Mouse (Mus musculus): ENCODE measurements around the gene Adam11. TPM values are rescaled to one million over a fixed set of nuclear protein-coding genes. Genes with fewer than 3 reads are reported as not detected.

The Adam11 gene
- polyA plus RNA-seq, 1 experiment from 2014 or later = 5.3 TPM

DNA sequence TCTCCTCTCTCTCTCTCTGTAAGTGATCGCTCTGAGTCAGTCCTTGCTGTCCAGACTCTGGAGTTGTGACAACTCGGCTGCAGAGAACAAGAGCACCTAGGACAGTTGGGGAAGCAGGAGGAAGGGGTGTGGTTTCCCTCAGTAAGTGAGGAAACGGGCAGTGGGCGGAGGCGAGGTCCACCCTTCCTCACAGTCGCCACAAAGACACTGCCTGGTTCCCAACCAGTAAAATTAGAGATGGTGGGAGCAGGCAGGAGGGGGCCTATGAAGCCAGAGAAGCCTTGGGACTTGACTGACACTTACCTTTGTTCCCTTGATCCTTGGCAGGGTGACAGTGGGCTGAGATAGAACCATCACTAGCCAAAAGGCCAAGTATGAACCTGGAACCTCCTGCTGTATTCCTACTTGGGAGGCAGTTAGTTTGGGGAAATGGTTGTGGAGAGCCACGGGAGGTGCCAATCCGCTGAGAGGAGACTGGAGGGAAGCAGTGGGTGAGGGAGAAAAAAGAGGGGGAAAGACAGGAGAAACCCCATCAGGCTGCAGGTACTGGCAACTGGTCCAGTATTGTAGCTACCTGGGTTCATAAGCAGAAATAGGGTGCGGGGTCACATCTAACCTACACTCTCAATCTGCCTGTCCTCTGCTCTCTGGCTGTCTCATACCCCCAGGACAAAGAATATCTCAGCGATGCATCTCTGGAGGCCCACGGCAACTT is 19.2 kb downstream of the Adam11 start:
- H3K4me2 ChIP-seq (ENCODE audit: low read depth, low read length) = peak overlapping the region; percentile 5
- H3K36me3 ChIP-seq (ENCODE audit: control insufficient read depth, insufficient read depth) = no peaks in the 10 kb centered on the region
- H3K27ac ChIP-seq (ENCODE audit: low read length) = peak overlapping the region; percentile 17
- no peaks in the 10 kb centered on the region for H3K27me3 ChIP-seq (ENCODE audit: control insufficient read depth, insufficient read depth, low read length)
- no peaks in the 10 kb centered on the region for H3K9me3 ChIP-seq (replicated peaks; ENCODE audit: control insufficient read depth, low read length)
- WGBS = 37% methylated on average over 11 of the region's 11 CpGs
- no peak overlapping the region for H3K4me3 ChIP-seq (ENCODE audit: low read length)
- H3K4me1 ChIP-seq (ENCODE audit: control insufficient read depth, insufficient read depth, low read length) = peaks cover 56% of the 10 kb centered on the region
- peak overlapping the region; percentile 1; the same call in 1 of the 2 replicates for H3K9ac ChIP-seq (ENCODE audit: low read length)
- ATAC-seq (replicated peaks; ENCODE audit: extremely low read depth, insufficient read depth, low FRiP score) = no peak

- Histone ChIP-seq H3K4me3 (ENCODE audit: low read length) (no peak overlapping the region), H3K27me3 (ENCODE audit: control insufficient read depth, insufficient read depth, low read length) (no peaks in the 10 kb centered on the region), H3K4me1 (ENCODE audit: control insufficient read depth, insufficient read depth, low read length) (peaks cover 56% of the 10 kb centered on the region), H3K9ac (ENCODE audit: low read length) (peak overlapping the region; percentile 1; the same call in 1 of the 2 replicates), H3K27ac (ENCODE audit: low read length) (peak overlapping the region; percentile 17; the same call in 1 of the 2 replicates), H3K9me3 (replicated peaks; ENCODE audit: control insufficient read depth, low read length) (no peaks in the 10 kb centered on the region), H3K4me2 (ENCODE audit: low read depth, low read length) (peak overlapping the region; percentile 5; the same call in 1 of the 2 replicates), H3K36me3 (ENCODE audit: control insufficient read depth, insufficient read depth) (no peaks in the 10 kb centered on the region)
- 30% methylated on average over 10 of the region's 10 CpGs for WGBS
- ATAC-seq (replicated peaks; ENCODE audit: extremely low read depth, insufficient read depth, low FRiP score) = no peak
Observed at GRCm38 (mm10) chr11:102780986-102781351, 19.7 kb downstream of the Adam11 start.

- Histone ChIP-seq H3K9ac (ENCODE audit: low read length) (no peak overlapping the region), H3K4me2 (ENCODE audit: low read depth, low read length) (no peak overlapping the region), H3K27me3 (ENCODE audit: control insufficient read depth, insufficient read depth, low read length) (no peaks in the 10 kb centered on the region), H3K4me3 (ENCODE audit: low read length) (no peak overlapping the region), H3K27ac (ENCODE audit: low read length) (no peak overlapping the region), H3K9me3 (replicated peaks; ENCODE audit: control insufficient read depth, low read length) (no peaks in the 10 kb centered on the region), H3K36me3 (ENCODE audit: control insufficient read depth, insufficient read depth) (no peaks in the 10 kb centered on the region), H3K4me1 (ENCODE audit: control insufficient read depth, insufficient read depth, low read length) (peaks cover 56% of the 10 kb centered on the region)
- ATAC-seq (replicated peaks; ENCODE audit: extremely low read depth, insufficient read depth, low FRiP score) = no peak
- WGBS = 88% methylated on average over 4 of the region's 4 CpGs
Observed at GRCm38 (mm10) chr11:102781523-102781922, 20.3 kb downstream of the Adam11 start.

- ATAC-seq (replicated peaks; ENCODE audit: extremely low read depth, insufficient read depth, low FRiP score) = peak; percentile 82
- Histone ChIP-seq H3K4me2 (ENCODE audit: low read depth, low read length) (peak overlapping the region; percentile 35; the same call in 1 of the 2 replicates), H3K27ac (ENCODE audit: low read length) (peak overlapping the region; percentile 90), H3K27me3 (ENCODE audit: control insufficient read depth, insufficient read depth, low read length) (no peaks in the 10 kb centered on the region), H3K4me3 (ENCODE audit: low read length) (no peak overlapping the region), H3K9ac (ENCODE audit: low read length) (peak overlapping the region; percentile 63), H3K36me3 (ENCODE audit: control insufficient read depth, insufficient read depth) (no peaks in the 10 kb centered on the region), H3K4me1 (ENCODE audit: control insufficient read depth, insufficient read depth, low read length) (peaks cover 54% of the 10 kb centered on the region), H3K9me3 (replicated peaks; ENCODE audit: control insufficient read depth, low read length) (no peaks in the 10 kb centered on the region)
- 10% methylated on average over 7 of the region's 7 CpGs for WGBS
Observed at GRCm38 (mm10) chr11:102783443-102783842, 22.2 kb downstream of the Adam11 start.

DNA sequence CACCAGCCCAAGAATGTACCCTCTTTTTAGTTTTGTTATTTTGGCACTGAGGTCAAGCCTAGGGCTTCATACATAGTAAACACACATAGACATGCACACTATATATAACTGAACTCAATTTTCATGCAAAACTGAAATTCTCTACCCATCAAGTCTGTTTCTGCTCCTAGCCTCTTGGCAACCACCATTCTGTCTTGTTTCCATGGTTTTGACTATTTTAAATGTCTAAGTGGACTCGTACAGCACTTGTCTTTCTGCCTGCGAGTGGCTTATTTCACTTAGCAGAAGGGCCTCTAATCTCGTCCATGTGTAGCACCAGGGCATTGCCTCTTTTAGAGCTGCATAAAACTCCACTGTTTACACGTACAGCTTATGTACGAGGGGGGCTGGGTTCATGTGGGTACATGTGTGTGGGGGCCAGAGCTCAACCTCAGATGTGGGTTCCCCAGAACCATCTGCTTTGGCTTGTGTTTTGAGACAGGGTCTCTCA is 26.5 kb downstream of the Adam11 start:
- peaks cover 49% of the 10 kb centered on the region for H3K4me1 ChIP-seq (ENCODE audit: control insufficient read depth, insufficient read depth, low read length)
- H3K4me3 ChIP-seq (ENCODE audit: low read length) = no peak overlapping the region
- no peaks in the 10 kb centered on the region for H3K9me3 ChIP-seq (replicated peaks; ENCODE audit: control insufficient read depth, low read length)
- 47% methylated on average over 5 of the region's 5 CpGs for WGBS
- H3K27ac ChIP-seq (ENCODE audit: low read length) = no peak overlapping the region
- H3K4me2 ChIP-seq (ENCODE audit: low read depth, low read length) = no peak overlapping the region
- no peaks in the 10 kb centered on the region for H3K36me3 ChIP-seq (ENCODE audit: control insufficient read depth, insufficient read depth)
- no peaks in the 10 kb centered on the region for H3K27me3 ChIP-seq (ENCODE audit: control insufficient read depth, insufficient read depth, low read length)
- ATAC-seq (replicated peaks; ENCODE audit: extremely low read depth, insufficient read depth, low FRiP score) = no peak
- H3K9ac ChIP-seq (ENCODE audit: low read length) = no peak overlapping the region

DNA sequence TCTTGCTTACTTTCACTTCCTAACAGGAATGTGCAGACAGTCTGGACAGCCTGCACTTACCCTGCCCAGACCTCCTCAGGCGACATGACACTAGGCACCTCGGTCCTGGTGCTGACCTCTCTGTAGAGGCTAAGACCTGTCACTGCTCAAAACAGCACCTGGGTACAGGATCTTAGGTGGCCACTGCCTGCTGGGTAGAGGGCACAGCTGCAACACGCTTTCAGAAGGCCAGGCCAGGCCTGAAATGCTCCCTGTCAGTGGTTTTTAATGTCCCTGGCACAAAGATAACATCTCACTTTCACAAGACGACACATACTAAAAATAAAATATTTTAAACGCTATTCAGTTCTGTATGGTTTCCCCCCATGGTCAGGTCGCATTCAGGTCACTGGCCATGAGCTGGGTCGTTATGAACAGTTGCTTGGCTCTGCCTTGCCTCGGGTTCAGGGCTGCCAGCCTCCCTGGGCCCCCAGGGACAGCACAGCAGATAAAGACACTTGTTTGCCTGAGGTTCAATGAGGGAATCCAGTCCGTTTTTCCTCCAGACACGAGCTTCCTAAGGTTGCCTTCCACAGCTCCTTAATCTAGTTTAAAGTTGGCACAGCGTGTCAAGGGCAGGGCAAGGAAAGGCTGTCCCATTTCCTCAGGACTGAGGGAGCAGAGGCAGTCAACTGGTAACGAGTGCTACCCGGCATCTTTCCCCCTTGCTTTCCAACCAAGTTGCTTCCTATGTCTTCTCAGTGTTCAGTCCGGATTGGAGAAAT is 30.6 kb downstream of the Adam11 start:
- H3K9ac ChIP-seq (ENCODE audit: low read length) = peak overlapping the region; percentile 51
- peak; percentile 52 for ATAC-seq (replicated peaks; ENCODE audit: extremely low read depth, insufficient read depth, low FRiP score)
- WGBS = 28% methylated on average over 14 of the region's 14 CpGs
- peak overlapping the region; percentile 49 for H3K4me2 ChIP-seq (ENCODE audit: low read depth, low read length)
- H3K36me3 ChIP-seq (ENCODE audit: control insufficient read depth, insufficient read depth) = peaks cover 2% of the 10 kb centered on the region; the same call in 1 of the 2 replicates
- H3K27me3 ChIP-seq (ENCODE audit: control insufficient read depth, insufficient read depth, low read length) = no peaks in the 10 kb centered on the region
- peaks cover 45% of the 10 kb centered on the region for H3K4me1 ChIP-seq (ENCODE audit: control insufficient read depth, insufficient read depth, low read length)
- H3K4me3 ChIP-seq (ENCODE audit: low read length) = no peak overlapping the region
- H3K27ac ChIP-seq (ENCODE audit: low read length) = peak overlapping the region; percentile 80
- no peaks in the 10 kb centered on the region for H3K9me3 ChIP-seq (replicated peaks; ENCODE audit: control insufficient read depth, low read length)

- Histone ChIP-seq H3K36me3 (ENCODE audit: control insufficient read depth, insufficient read depth) (peaks cover 11% of the 10 kb centered on the region), H3K27me3 (ENCODE audit: control insufficient read depth, insufficient read depth, low read length) (no peaks in the 10 kb centered on the region), H3K4me1 (ENCODE audit: control insufficient read depth, insufficient read depth, low read length) (peaks cover 33% of the 10 kb centered on the region), H3K9ac (ENCODE audit: low read length) (peak overlapping the region; percentile 38), H3K27ac (ENCODE audit: low read length) (peak overlapping the region; percentile 62), H3K4me2 (ENCODE audit: low read depth, low read length) (no peak overlapping the region), H3K4me3 (ENCODE audit: low read length) (no peak overlapping the region), H3K9me3 (replicated peaks; ENCODE audit: control insufficient read depth, low read length) (no peaks in the 10 kb centered on the region)
- 32% methylated on average over 8 of the region's 8 CpGs for WGBS
- 0 out of 2 replicates have a peak, but pooled peaks have one; percentile 46 for ATAC-seq (replicated peaks; ENCODE audit: extremely low read depth, insufficient read depth, low FRiP score)
Observed at GRCm38 (mm10) chr11:102794157-102794556, 32.9 kb downstream of the Adam11 start.

DNA sequence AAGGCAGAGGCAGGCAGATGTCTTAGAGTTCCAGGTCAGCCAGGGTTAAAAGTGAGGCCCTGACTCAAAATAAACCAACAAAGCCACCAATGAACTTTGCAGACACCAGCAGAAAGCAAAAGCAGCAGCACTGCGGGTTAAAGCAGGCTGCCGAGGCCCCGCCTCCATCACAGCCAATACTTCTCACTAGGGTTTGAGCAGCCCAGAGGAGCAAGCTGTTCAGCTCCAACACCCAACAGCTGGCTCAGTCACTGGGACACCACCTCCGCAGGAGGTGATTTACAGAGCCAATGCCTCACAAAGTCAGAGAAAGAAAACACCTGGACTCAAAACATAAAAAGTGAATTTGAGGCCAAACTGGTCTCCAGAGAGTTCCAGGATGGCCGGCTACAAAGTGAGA is 42.2 kb downstream of the Adam11 start:
- no peak overlapping the region for H3K4me3 ChIP-seq (ENCODE audit: low read length)
- H3K36me3 ChIP-seq (ENCODE audit: control insufficient read depth, insufficient read depth) = peaks cover 40% of the 10 kb centered on the region
- H3K9ac ChIP-seq (ENCODE audit: low read length) = no peak overlapping the region
- WGBS = 75% methylated on average over 5 of the region's 5 CpGs
- no peaks in the 10 kb centered on the region for H3K9me3 ChIP-seq (replicated peaks; ENCODE audit: control insufficient read depth, low read length)
- peaks cover 21% of the 10 kb centered on the region for H3K4me1 ChIP-seq (ENCODE audit: control insufficient read depth, insufficient read depth, low read length)
- ATAC-seq (replicated peaks; ENCODE audit: extremely low read depth, insufficient read depth, low FRiP score) = no peak
- no peak overlapping the region for H3K4me2 ChIP-seq (ENCODE audit: low read depth, low read length)
- H3K27ac ChIP-seq (ENCODE audit: low read length) = no peak overlapping the region
- no peaks in the 10 kb centered on the region for H3K27me3 ChIP-seq (ENCODE audit: control insufficient read depth, insufficient read depth, low read length)

GRCm38 (mm10) chr11:102808246-102808645 is 47.0 kb downstream of the Adam11 start:
- Histone ChIP-seq H3K9ac (ENCODE audit: low read length) (no peak overlapping the region), H3K4me1 (ENCODE audit: control insufficient read depth, insufficient read depth, low read length) (peaks cover 19% of the 10 kb centered on the region), H3K9me3 (replicated peaks; ENCODE audit: control insufficient read depth, low read length) (no peaks in the 10 kb centered on the region), H3K27me3 (ENCODE audit: control insufficient read depth, insufficient read depth, low read length) (no peaks in the 10 kb centered on the region), H3K4me2 (ENCODE audit: low read depth, low read length) (no peak overlapping the region), H3K4me3 (ENCODE audit: low read length) (no peak overlapping the region), H3K27ac (ENCODE audit: low read length) (no peak overlapping the region), H3K36me3 (ENCODE audit: control insufficient read depth, insufficient read depth) (peaks cover 10% of the 10 kb centered on the region)
- WGBS = 56% methylated on average over 5 of the region's 5 CpGs
- ATAC-seq (replicated peaks; ENCODE audit: extremely low read depth, insufficient read depth, low FRiP score) = no peak

Measured in heart, embryonic 16.5 days (tissue).